Mouse (Mus musculus): Measurements from ENCODE around the gene Olfr935. TPM values are rescaled to one million over a fixed set of nuclear protein-coding genes. Genes with fewer than 3 reads are reported as not detected.

The Olfr935 gene
- not detected for total RNA-seq (2021)
- long read RNA-seq: 0 reads

DNA sequence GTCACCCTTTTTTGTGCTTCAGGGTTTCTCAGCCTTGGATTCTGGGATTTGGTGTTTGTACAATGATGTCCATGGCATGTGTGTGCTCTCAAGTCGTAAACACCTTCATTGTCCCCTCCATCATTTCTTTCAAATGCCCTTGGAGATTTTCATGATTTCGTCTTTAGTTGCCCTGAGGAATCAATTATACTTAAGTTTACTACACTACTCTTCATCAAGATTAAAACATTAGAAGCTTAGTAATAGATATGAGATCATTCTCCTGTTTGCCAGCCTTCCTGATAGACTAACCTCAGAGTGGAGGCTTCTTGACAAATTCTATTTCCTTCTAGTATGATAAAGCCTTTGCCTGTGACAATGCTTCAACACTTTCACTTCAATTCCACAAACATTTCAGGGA, at the start of gene Olfr935:
Gene Olfr935, minus strand, starts transcription at position 101 of the 400 bp plus-strand sequence.
- DNase-seq (ENCODE audit: low spot score in 2 of 2): no peak

- no peak for DNase-seq (ENCODE audit: low spot score in 2 of 2)
These were observed 23.8 kb upstream of the Olfr935 start, which contains the start of gene Olfr146 for GRCm38 (mm10) chr9:39023277-39023676. Gene Olfr146, minus strand, starts transcription at chr9:39023377.

GRCm38 (mm10) chr9:38988215-38988614, 11.3 kb downstream of the Olfr935 start, which contains the start of gene Olfr934:
Gene Olfr934, minus strand, starts transcription at chr9:38988315.
- DNase-seq (ENCODE audit: low spot score in 2 of 2): no peak

GRCm38 (mm10) chr9:38972013-38972412, 27.5 kb downstream of the Olfr935 start, which contains the start of gene Olfr933:
Gene Olfr933, plus strand, starts transcription at chr9:38972313.
- no peak for DNase-seq (ENCODE audit: low spot score in 2 of 2)

GRCm38 (mm10) chr9:38954124-38954416, 45.4 kb downstream of the Olfr935 start:
- DNase-seq (ENCODE audit: low spot score in 2 of 2): no peak

DNA sequence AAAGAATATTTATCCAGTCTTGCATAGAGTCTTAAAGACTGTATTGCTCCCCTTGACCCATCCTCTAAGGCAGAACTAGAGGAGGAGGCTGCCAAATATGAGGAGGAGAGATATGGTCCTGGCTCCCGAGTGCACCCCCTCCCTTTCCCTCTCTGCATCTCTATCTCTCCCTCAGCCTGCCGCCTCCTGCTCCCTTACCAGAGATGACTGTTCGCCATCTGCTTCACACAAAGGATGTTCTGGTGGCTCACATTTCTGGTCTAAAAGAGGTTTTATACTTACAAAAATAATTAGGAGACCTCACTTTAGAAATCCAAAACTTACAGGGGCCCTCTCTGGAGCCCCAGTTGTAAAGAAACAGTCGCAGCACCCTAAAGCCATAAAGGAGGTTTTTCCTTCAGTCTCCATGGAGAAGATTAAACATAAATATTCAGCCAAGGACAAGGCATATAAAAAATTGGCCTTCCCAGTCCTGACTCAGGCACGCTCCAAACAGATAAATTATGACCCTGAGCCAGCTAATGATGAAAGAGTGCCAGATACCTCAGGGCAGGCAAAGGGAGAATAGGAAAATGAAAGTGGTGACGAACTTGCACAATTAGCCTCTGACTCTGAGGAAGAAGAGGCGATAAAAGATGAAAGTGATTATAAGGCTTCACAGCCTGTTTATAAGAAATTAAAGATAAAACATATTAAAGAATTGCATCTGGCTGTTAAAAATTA, 45.9 kb downstream of the Olfr935 start:
- peak in 1 of 2 experiments; percentile 12 for DNase-seq (ENCODE audit: low spot score in 2 of 2)

Small RNA genes within 50 kb of the gene (microRNA-seq; reads per million reads assigned to microRNA genes)
- gene Gm25529: 0 reads per million in 2 experiments

Other genes starting within 250 kb of the Olfr935 start
- not detected for gene Olfr920, start 247.4 kb downstream of the Olfr935 start, total RNA-seq (2021)
- gene Olfr921, start 226.6 kb downstream of the Olfr935 start, total RNA-seq (2021): not detected
- not detected for gene Olfr922, start 185.1 kb downstream of the Olfr935 start, total RNA-seq (2021)
- gene Olfr923, start 173.1 kb downstream of the Olfr935 start, total RNA-seq (2021): not detected
- not detected for gene Olfr924, start 155.2 kb downstream of the Olfr935 start, total RNA-seq (2021)
- not detected for gene Olfr26, start 144.6 kb downstream of the Olfr935 start, total RNA-seq (2021)
- gene Olfr926, start 122.6 kb downstream of the Olfr935 start, total RNA-seq (2021): not detected
- gene Olfr930, start 69.9 kb downstream of the Olfr935 start, total RNA-seq (2021): not detected
- not detected for gene Olfr933, start 27.4 kb downstream of the Olfr935 start, total RNA-seq (2021)
- gene Olfr934, start 11.4 kb downstream of the Olfr935 start, total RNA-seq (2021): not detected
- not detected for gene Olfr146, start 23.7 kb upstream of the Olfr935 start, total RNA-seq (2021)
- not detected for gene Olfr937, start 65.3 kb upstream of the Olfr935 start, total RNA-seq (2021)
- gene Olfr938, start 79.2 kb upstream of the Olfr935 start, total RNA-seq (2021): not detected
- not detected for gene Olfr27, start 128.4 kb upstream of the Olfr935 start, total RNA-seq (2021)
- not detected for gene Olfr943, start 166.6 kb upstream of the Olfr935 start, total RNA-seq (2021)
- gene Olfr944, start 202.2 kb upstream of the Olfr935 start, total RNA-seq (2021): not detected

All from layer of hippocampus, postnatal 10 days (tissue).